Mouse (Mus musculus): ENCODE measurements at regions not wholly inside any gene's neighbourhood (a gene's known extent, or its start where the extent isn't known, plus 50 kb on each side); places are given as distances from the start of the nearest gene placed in this dataset.

GRCm38 (mm10) chr8:64412488-64413188, 206.6 kb upstream of the Tll1 start:
- no peak for DNase-seq

- DNase-seq, result no peak
Measured at GRCm38 (mm10) chr8:64406775-64407490, 200.9 kb upstream of the Tll1 start.

GRCm38 (mm10) chr8:64399554-64399953, 193.5 kb upstream of the Tll1 start:
- no peak for DNase-seq

GRCm38 (mm10) chr8:64397876-64398275, 191.8 kb upstream of the Tll1 start:
- DNase-seq, result no peak

- peak; percentile 34 for DNase-seq
Measured at GRCm38 (mm10) chr8:64395816-64396215, 189.7 kb upstream of the Tll1 start.

- no peak for DNase-seq
Measured at GRCm38 (mm10) chr8:64389488-64389887, 183.4 kb upstream of the Tll1 start.

GRCm38 (mm10) chr8:64388299-64388698, 182.2 kb upstream of the Tll1 start:
- DNase-seq, result no peak

- DNase-seq, result no peak
Measured at GRCm38 (mm10) chr8:64379732-64380349, 173.8 kb upstream of the Tll1 start.

GRCm38 (mm10) chr8:64377830-64378229, 171.8 kb upstream of the Tll1 start:
- no peak for DNase-seq

GRCm38 (mm10) chr8:64375509-64375908, 169.4 kb upstream of the Tll1 start:
- DNase-seq, result no peak

GRCm38 (mm10) chr8:64374980-64375379, 168.9 kb upstream of the Tll1 start:
- no peak for DNase-seq

GRCm38 (mm10) chr8:64369973-64370372, 163.9 kb upstream of the Tll1 start:
- no peak for DNase-seq

GRCm38 (mm10) chr8:64367906-64368305, 161.8 kb upstream of the Tll1 start:
- DNase-seq, result no peak

- DNase-seq, result no peak
Measured at GRCm38 (mm10) chr8:64366974-64367266, 160.8 kb upstream of the Tll1 start.

GRCm38 (mm10) chr8:64366226-64366973, 160.3 kb upstream of the Tll1 start:
- no peak for DNase-seq

- no peak for DNase-seq
Measured at GRCm38 (mm10) chr8:64357092-64357491, 151.0 kb upstream of the Tll1 start.

- no peak for DNase-seq
Measured at GRCm38 (mm10) chr8:64348082-64348646, 142.1 kb upstream of the Tll1 start.

GRCm38 (mm10) chr8:64347490-64347889, 141.4 kb upstream of the Tll1 start:
- DNase-seq, result no peak

- DNase-seq, result no peak
Measured at GRCm38 (mm10) chr8:64346428-64346827, 140.4 kb upstream of the Tll1 start.

GRCm38 (mm10) chr8:64344933-64345332, 138.9 kb upstream of the Tll1 start:
- DNase-seq, result no peak

- no peak for DNase-seq
Measured at GRCm38 (mm10) chr8:64343600-64343999, 137.5 kb upstream of the Tll1 start.

- no peak for DNase-seq
Measured at GRCm38 (mm10) chr8:64342397-64342796, 136.3 kb upstream of the Tll1 start.

GRCm38 (mm10) chr8:64337356-64337755, 131.3 kb upstream of the Tll1 start:
- DNase-seq, result no peak

All from kidney, adult 18-20 months (tissue).